Mouse (Mus musculus): ENCODE results near the gene Chchd10. TPM values are rescaled to one million over a fixed set of nuclear protein-coding genes. Genes with fewer than 3 reads are reported as not detected.

Gene Chchd10
- polyA plus RNA-seq, 1 experiment = 609 TPM

DNA sequence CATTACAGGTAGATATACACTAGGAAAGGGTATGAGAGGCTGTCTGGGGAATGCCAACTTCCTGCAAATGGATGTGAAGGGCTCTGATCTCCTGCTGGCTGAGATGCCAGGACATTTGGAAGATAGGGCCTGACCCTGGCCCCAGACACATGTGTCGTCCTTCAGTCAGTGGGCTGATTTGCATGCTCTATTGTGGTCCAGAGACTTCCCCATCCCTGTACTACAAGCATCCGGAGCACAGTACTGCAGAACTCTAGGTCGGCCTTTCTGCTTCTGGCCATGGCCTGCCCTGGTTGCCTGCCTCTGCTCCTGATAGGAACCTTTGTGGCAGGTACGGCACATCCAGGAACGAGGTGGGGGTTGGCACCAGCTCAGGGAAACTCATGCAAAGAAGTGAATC is 15.1 kb downstream of the Chchd10 start:
- WGBS = 77% methylated on average over 5 of the region's 5 CpGs
- no peak for TF ChIP-seq CTCF (IDR thresholded peaks at IDR 0.05; ENCODE audit: borderline replicate concordance, insufficient read depth, low read depth, low read length)
- no peak overlapping the region for H3K4me3 ChIP-seq (replicated peaks; ENCODE audit: insufficient read depth, low read depth, low read length)
- H3K27ac ChIP-seq (ENCODE audit: insufficient read depth, low read length) = no peak overlapping the region
- no peaks in the 10 kb centered on the region for H3K4me1 ChIP-seq (ENCODE audit: control insufficient read depth, insufficient read depth, low read length)
- no peak for DNase-seq
- no peaks in the 10 kb centered on the region for H3K27me3 ChIP-seq (ENCODE audit: control insufficient read depth, insufficient read depth, low read length)

DNA sequence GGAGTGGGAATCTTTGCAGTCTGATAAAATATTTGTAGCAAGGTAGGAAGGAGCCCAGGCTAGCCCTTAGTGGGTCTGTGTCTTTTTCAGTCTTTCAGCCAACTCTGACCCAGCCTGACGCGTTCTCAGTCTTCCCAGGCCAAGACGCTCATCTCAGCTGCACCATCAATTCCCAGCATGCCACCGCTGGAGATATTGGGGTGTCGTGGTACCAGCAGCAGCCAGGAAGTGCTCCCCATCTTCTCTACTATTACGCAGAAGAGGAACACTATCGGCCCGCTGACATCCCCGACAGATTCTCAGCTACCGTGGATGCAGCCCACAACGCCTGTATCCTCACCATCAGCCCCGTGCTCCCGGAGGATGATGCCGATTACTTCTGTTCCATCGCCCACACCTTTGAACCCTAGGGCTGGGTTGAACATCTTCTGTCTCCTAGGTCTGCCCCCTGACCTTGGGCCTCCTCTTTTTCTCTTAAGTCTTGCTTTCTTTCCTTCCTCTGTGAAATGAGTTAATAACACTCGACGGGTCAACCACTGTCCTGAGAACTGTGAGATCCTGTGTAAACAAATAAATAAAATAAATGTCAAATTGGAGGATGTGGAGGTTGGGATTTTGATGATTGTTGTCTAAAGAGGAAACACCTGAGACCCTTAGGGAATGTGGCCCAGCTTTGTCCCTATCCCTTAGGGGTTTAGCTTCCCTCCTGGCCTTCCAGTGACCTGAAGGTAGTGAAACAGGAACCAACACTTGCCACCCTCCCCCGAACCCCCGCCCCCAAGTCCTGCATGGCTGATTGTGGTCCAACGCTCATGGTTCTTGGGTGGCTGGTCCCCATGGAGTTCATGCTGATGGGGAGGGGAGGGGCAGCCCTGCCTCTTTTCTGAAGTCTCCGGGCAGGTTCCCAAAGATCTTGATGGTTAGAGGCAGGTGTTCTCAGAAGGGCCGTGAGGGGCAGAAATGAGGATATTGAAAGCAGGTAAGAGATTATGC is 16.4 kb downstream of the Chchd10 start:
- no peak for TF ChIP-seq POLR2A (IDR thresholded peaks at IDR 0.05; ENCODE audit: borderline replicate concordance, insufficient read depth, low read length)
- TF ChIP-seq CTCF (IDR thresholded peaks at IDR 0.05; ENCODE audit: borderline replicate concordance, insufficient read depth, low read depth, low read length) = no peak
- no peaks in the 10 kb centered on the region for H3K4me1 ChIP-seq (ENCODE audit: control insufficient read depth, insufficient read depth, low read length)
- DNase-seq = no peak
- H3K4me3 ChIP-seq (replicated peaks; ENCODE audit: insufficient read depth, low read depth, low read length) = no peak overlapping the region
- H3K27ac ChIP-seq (ENCODE audit: insufficient read depth, low read length) = no peak overlapping the region
- WGBS = 84% methylated on average over 22 of the region's 22 CpGs
- no peaks in the 10 kb centered on the region for H3K27me3 ChIP-seq (ENCODE audit: control insufficient read depth, insufficient read depth, low read length)

DNA sequence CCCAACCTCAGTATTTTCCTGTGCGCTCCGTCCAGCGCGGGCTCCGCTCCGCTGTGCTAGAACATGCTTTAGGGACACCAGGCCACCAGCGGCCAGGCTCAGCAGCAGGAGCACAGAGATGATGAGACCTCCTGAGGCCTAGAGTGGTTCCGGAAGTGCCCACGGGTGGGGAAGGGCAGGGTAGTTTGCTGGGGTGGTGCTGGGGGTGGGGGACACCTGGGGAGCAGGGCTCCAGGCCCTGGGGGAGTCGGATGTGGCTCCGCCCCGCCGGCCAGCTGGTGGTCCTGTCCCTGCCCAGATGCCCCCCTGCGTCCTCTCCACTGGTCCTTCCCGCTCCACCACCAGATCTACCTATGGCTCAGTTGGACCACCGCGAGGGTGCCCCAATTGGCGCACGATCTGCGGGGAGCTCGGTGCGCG is 17.9 kb downstream of the Chchd10 start:
- no peak overlapping the region for H3K27ac ChIP-seq (ENCODE audit: insufficient read depth, low read length)
- TF ChIP-seq POLR2A (IDR thresholded peaks at IDR 0.05; ENCODE audit: borderline replicate concordance, insufficient read depth, low read length) = no peak
- no peak for TF ChIP-seq CTCF (IDR thresholded peaks at IDR 0.05; ENCODE audit: borderline replicate concordance, insufficient read depth, low read depth, low read length)
- WGBS = 8% methylated on average over 23 of the region's 23 CpGs
- peak overlapping the region; percentile 46 for H3K4me3 ChIP-seq (replicated peaks; ENCODE audit: insufficient read depth, low read depth, low read length)
- DNase-seq = no peak
- no peaks in the 10 kb centered on the region for H3K4me1 ChIP-seq (ENCODE audit: control insufficient read depth, insufficient read depth, low read length)
- H3K27me3 ChIP-seq (ENCODE audit: control insufficient read depth, insufficient read depth, low read length) = no peaks in the 10 kb centered on the region

DNA sequence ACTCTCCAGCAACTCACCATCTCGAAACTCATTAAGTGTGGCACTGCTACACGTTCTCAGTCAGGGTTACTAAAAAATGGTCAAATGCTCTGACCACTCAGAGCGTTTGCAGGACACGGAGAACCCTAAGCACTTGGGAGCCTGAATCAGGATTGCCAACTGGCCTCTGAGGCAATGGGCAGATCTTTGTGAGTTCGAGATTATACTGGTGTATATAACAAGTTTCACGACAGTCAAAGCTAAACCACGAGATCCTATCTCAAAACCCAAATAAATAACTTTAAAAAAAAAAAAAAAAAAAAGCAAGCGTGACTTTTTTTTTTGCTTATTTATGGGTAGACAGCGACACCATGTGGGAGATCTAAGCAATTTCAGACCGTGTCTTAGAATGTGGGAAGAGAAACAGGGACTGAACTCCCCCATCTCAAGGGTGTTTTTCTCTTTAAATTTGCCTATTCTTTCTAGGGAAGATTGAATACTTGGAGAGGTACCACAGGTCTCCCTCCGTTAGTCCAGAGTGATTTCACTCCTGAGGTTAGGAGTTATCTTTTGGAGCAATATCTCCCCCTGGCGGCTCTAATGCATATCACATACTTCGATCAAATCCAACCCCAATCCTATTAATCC is 18.6 kb downstream of the Chchd10 start:
- peak overlapping the region; percentile 50 for H3K4me3 ChIP-seq (replicated peaks; ENCODE audit: insufficient read depth, low read depth, low read length)
- H3K4me1 ChIP-seq (ENCODE audit: control insufficient read depth, insufficient read depth, low read length) = no peaks in the 10 kb centered on the region
- TF ChIP-seq POLR2A (IDR thresholded peaks at IDR 0.05; ENCODE audit: borderline replicate concordance, insufficient read depth, low read length) = no peak
- peak; percentile 55; the same call in 1 of the 2 replicates for TF ChIP-seq CTCF (IDR thresholded peaks at IDR 0.05; ENCODE audit: borderline replicate concordance, insufficient read depth, low read depth, low read length)
- DNase-seq = peak; percentile 46 to 51
- no peak overlapping the region for H3K27ac ChIP-seq (ENCODE audit: insufficient read depth, low read length)
- WGBS = 2% methylated on average over 13 of the region's 13 CpGs
- H3K27me3 ChIP-seq (ENCODE audit: control insufficient read depth, insufficient read depth, low read length) = no peaks in the 10 kb centered on the region

DNA sequence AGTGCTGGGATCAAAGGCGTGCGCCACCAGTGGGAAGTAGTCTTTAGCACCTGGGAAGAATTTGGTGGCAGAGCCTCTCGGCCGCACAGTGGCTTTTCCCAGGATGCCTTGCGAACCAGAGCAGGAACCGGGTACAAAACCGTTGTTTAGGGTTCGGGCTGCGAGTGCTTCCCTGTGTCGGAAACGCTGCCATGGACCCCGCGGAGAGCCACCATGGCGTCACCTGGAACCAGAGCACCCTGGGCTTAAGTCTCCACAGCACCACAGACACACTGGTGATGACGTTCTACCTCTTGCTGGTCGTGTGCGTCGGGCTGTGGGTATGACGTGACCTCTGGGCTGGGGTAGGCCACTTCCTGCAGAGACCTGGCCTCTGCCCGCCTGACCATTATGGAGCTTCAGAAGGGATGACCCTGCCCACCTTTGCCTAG is 21.5 kb downstream of the Chchd10 start, which contains the start of gene Gm5134:
TSS of gene Gm5134 (plus strand) at position 134 of the 431 bp plus-strand sequence.
- 35% methylated on average over 20 of the region's 20 CpGs for WGBS
- no peak for DNase-seq
- no peaks in the 10 kb centered on the region for H3K4me1 ChIP-seq (ENCODE audit: control insufficient read depth, insufficient read depth, low read length)
- TF ChIP-seq CTCF (IDR thresholded peaks at IDR 0.05; ENCODE audit: borderline replicate concordance, insufficient read depth, low read depth, low read length) (no peak), POLR2A (IDR thresholded peaks at IDR 0.05; ENCODE audit: borderline replicate concordance, insufficient read depth, low read length) (no peak)
- H3K4me3 ChIP-seq (replicated peaks; ENCODE audit: insufficient read depth, low read depth, low read length) = no peak within 1 kb of the TSS
- no peaks in the 10 kb centered on the region for H3K27me3 ChIP-seq (ENCODE audit: control insufficient read depth, insufficient read depth, low read length)
- no peak within 1 kb of the TSS for H3K27ac ChIP-seq (ENCODE audit: insufficient read depth, low read length)

DNA sequence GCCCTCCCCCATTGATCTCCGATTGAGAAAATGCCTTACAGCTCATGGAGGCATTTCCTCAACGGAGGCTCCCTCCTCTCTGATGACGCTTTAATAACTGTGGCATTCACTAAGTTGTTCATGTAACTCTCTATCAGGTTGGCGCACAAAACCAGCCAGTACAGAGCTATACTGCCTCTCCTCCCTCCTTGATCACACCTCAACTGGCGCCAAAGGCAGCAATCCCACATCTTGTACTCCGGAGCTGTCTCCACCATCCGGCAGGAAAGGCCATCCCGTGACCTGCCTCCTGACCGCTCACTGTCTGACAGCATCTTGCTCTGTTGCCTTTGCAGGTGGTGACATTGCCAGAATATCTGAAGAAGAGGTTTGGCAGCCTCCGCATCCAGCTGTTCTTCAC is 40.9 kb downstream of the Chchd10 start:
- Histone ChIP-seq H3K27ac (ENCODE audit: insufficient read depth, low read length) (no peak overlapping the region), H3K27me3 (ENCODE audit: control insufficient read depth, insufficient read depth, low read length) (no peaks in the 10 kb centered on the region), H3K4me3 (replicated peaks; ENCODE audit: insufficient read depth, low read depth, low read length) (no peak overlapping the region), H3K4me1 (ENCODE audit: control insufficient read depth, insufficient read depth, low read length) (peaks cover 4% of the 10 kb centered on the region; the same call in 1 of the 2 replicates)
- TF ChIP-seq CTCF (IDR thresholded peaks at IDR 0.05; ENCODE audit: borderline replicate concordance, insufficient read depth, low read depth, low read length) = no peak
- no peak for TF ChIP-seq POLR2A (IDR thresholded peaks at IDR 0.05; ENCODE audit: borderline replicate concordance, insufficient read depth, low read length)
- no peak for DNase-seq
- WGBS = 83% methylated on average over 10 of the region's 10 CpGs

DNA sequence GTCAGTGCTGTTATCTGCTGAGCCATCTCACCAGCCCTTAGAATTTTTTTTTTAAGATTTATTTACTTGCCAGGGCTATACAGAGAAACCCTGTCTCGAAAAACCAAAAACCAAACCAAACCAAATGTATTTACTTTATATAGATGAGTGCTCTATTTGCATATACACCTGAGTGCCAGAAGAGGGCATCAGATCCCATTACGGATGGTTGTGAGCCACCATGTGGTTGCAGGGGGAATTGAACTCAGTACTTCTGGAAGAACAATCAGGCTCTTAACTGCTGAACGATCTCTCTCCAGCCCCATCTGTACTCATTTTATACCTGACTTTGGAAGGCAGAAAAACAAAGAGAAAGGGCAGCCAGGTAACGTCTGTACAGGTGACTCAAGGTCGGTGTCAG is 42.3 kb downstream of the Chchd10 start:
- 77% methylated on average over 5 of the region's 5 CpGs for WGBS
- no peaks in the 10 kb centered on the region for H3K27me3 ChIP-seq (ENCODE audit: control insufficient read depth, insufficient read depth, low read length)
- no peak for DNase-seq
- peak; percentile 62; the same call in 1 of the 2 replicates for TF ChIP-seq CTCF (IDR thresholded peaks at IDR 0.05; ENCODE audit: borderline replicate concordance, insufficient read depth, low read depth, low read length)
- TF ChIP-seq POLR2A (IDR thresholded peaks at IDR 0.05; ENCODE audit: borderline replicate concordance, insufficient read depth, low read length) = no peak
- no peak overlapping the region for H3K27ac ChIP-seq (ENCODE audit: insufficient read depth, low read length)
- peaks cover 4% of the 10 kb centered on the region; the same call in 1 of the 2 replicates for H3K4me1 ChIP-seq (ENCODE audit: control insufficient read depth, insufficient read depth, low read length)
- no peak overlapping the region for H3K4me3 ChIP-seq (replicated peaks; ENCODE audit: insufficient read depth, low read depth, low read length)

Data from cerebellum, adult 2 months (tissue).